8 mouse cellular contexts compared by ENCODE assay signal in the genomic region with DNA sequence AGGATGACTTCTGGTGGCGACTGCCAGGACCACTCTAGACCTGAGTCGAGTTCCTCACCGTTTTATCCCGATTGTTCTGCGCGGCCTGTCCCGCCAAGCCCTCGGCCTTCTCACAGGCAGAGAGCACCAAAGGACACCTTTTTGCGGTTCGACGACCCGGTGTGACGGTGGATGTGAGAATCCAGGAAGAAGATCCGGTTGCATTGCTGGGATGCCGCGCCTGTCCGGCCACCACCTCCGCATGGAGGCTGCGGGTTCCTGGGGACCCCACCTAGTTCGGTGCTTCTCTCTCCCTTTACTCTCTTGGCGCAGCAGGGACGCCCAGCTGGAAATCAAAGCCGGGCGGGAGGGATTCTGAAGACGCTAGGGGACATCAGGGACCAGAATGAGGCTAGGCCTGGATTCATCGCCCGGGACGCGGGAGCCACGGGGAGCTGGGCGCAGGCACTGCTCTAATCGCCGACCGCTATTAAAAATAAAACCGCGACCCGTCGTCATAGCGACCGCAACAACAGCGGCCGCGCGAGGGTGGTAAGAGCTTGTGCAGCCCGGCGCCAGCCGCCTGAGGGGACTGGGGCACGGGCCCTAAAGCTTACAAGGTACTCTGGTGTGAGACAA. TPM values are rescaled to one million over a fixed set of nuclear protein-coding genes. Genes with fewer than 3 reads are reported as not detected.
A peak's percentile ranks its signal among the peaks of the same experiment; 100 is the strongest.
DNase-seq lines count a peak whose midpoint lies in the region; ATAC-seq and TF ChIP-seq lines count a peak whose summit lies in the region.

A gene (minus strand): TSS at position 200 of the 618 bp plus-strand sequence.

- H3K9ac ChIP-seq in ES-E14 (ENCODE audit: insufficient read depth, low read depth, low read length, poor library complexity, severe bottlenecking) = peak within 1 kb of the TSS; percentile 80
- H3K9ac ChIP-seq in hindbrain, embryonic 11.5 days (ENCODE audit: low read depth, low read length) = peak within 1 kb of the TSS; percentile 74; the same call in 1 of the 2 replicates
- H3K9ac ChIP-seq in lung, postnatal 0 days (replicated peaks; ENCODE audit: low read depth) = no peak within 1 kb of the TSS; the same call in 1 of the 2 replicates

- H3K9me3 ChIP-seq in ES-E14 (ENCODE audit: control insufficient read depth, insufficient read depth, low read depth, low read length) = no peaks in the 10 kb centered on the region
- peaks cover 4% of the 10 kb centered on the region; the same call in 1 of the 2 replicates for H3K9me3 ChIP-seq in hindbrain, embryonic 11.5 days (ENCODE audit: control insufficient read depth, low read length)
- H3K9me3 ChIP-seq in lung, postnatal 0 days (ENCODE audit: low read length) = no peaks in the 10 kb centered on the region

- DNase-seq in ES-E14 (ENCODE audit: low read depth, low spot score) = no peak
- peak; percentile 90 for DNase-seq in brain, embryonic 14.5 days (ENCODE audit: low read depth)
- peak; percentile 66 for DNase-seq in gastrocnemius, adult 18-20 months (ENCODE audit: low spot score)
- DNase-seq in hindbrain, embryonic 11.5 days (ENCODE audit: low spot score) = peak; percentile 79
- peak; percentile 49 to 55 for DNase-seq in layer of hippocampus, postnatal 10 days (ENCODE audit: low spot score in 2 of 2)
- DNase-seq in lung, postnatal 0 days (ENCODE audit: low spot score) = peak; percentile 91
- peak; percentile 39 for DNase-seq in ovary, postnatal 14 days (ENCODE audit: low spot score)
- no peak for DNase-seq in thymus, postnatal 10 days (ENCODE audit: low spot score in 2 of 2)

- peaks cover 65% of the 10 kb centered on the region for H3K27me3 ChIP-seq in hindbrain, embryonic 11.5 days (ENCODE audit: control insufficient read depth, insufficient read depth, low read length)
- peaks cover 29% of the 10 kb centered on the region; the same call in 1 of the 2 replicates for H3K27me3 ChIP-seq in lung, postnatal 0 days (replicated peaks; ENCODE audit: insufficient read depth, low read length)

- H3K36me3 ChIP-seq in ES-E14 (ENCODE audit: control insufficient read depth, insufficient read depth, low read length, poor library complexity, severe bottlenecking) = peaks cover 4% of the 10 kb centered on the region; the same call in 1 of the 2 replicates
- no peaks in the 10 kb centered on the region for H3K36me3 ChIP-seq in hindbrain, embryonic 11.5 days (ENCODE audit: control insufficient read depth, insufficient read depth, low read length)
- no peaks in the 10 kb centered on the region for H3K36me3 ChIP-seq in lung, postnatal 0 days (ENCODE audit: insufficient read depth, low read length)

- peak within 1 kb of the TSS; percentile 70 for H3K27ac ChIP-seq in ES-E14 (ENCODE audit: insufficient read depth, low read depth, low read length, poor library complexity, severe bottlenecking)
- no peak within 1 kb of the TSS for H3K27ac ChIP-seq in hindbrain, embryonic 11.5 days (ENCODE audit: low read depth, low read length)
- H3K27ac ChIP-seq in lung, postnatal 0 days (ENCODE audit: low read length) = peak within 1 kb of the TSS; percentile 97

- WGBS in hindbrain, embryonic 11.5 days = 1% methylated on average over 48 of the region's 48 CpGs
- WGBS in lung, postnatal 0 days = 6% methylated on average over 46 of the region's 48 CpGs

- peak within 1 kb of the TSS; percentile 98 for H3K4me2 ChIP-seq in hindbrain, embryonic 11.5 days (replicated peaks; ENCODE audit: low read depth, low read length)
- H3K4me2 ChIP-seq in lung, postnatal 0 days (replicated peaks; ENCODE audit: low read depth, low read length) = peak within 1 kb of the TSS; percentile 92

- peaks cover 0 to 17% of the 10 kb centered on the region in 2 experiments; a peak in 2 of 4 replicates for H3K4me1 ChIP-seq in ES-E14 (ENCODE audit: control insufficient read depth in 2 of 2, insufficient read depth in 2 of 2, low read length in 2 of 2, poor library complexity in 1 of 2)
- peaks cover 23% of the 10 kb centered on the region for H3K4me1 ChIP-seq in hindbrain, embryonic 11.5 days (replicated peaks; ENCODE audit: control insufficient read depth, insufficient read depth, low read length)
- peaks cover 37% of the 10 kb centered on the region for H3K4me1 ChIP-seq in lung, postnatal 0 days (ENCODE audit: insufficient read depth, low read depth, low read length)

- peak; percentile 18; the same call in 1 of the 2 replicates for ATAC-seq in hindbrain, embryonic 11.5 days (ENCODE audit: low FRiP score)
- peak; percentile 20 for ATAC-seq in lung, postnatal 0 days

- no peak for TF ChIP-seq POLR2A in brain, embryonic 14.5 days (IDR thresholded peaks at IDR 0.05; ENCODE audit: borderline replicate concordance, extremely low read depth, insufficient read depth, insufficient read length, poor library complexity, severe bottlenecking)

- H3K4me3 ChIP-seq in ES-E14 (ENCODE audit: insufficient read depth in 1 of 2, low read depth in 1 of 2, low read length in 2 of 2, poor library complexity in 1 of 2, severe bottlenecking in 1 of 2) = peak within 1 kb of the TSS; percentile 75 to 94
- peak within 1 kb of the TSS; percentile 63 for H3K4me3 ChIP-seq in hindbrain, embryonic 11.5 days (ENCODE audit: low read depth, low read length)
- H3K4me3 ChIP-seq in lung, postnatal 0 days (ENCODE audit: low read depth, low read length) = peak within 1 kb of the TSS; percentile 67

- in situ Hi-C loops in ES-E14 (cut with MboI; ENCODE audit: low sequenced_read_pairs in 2 of 2, unreplicated experiment in 2 of 2) = loop anchor here (5.0 to 10.0 kb wide), 3 partner anchors 540 to 908 kb away; a partner anchor contains a TSS

- no peak for TF ChIP-seq CTCF in brain, embryonic 14.5 days (IDR thresholded peaks at IDR 0.05; ENCODE audit: borderline replicate concordance, extremely low read depth, insufficient read depth, insufficient read length)
- no peak for TF ChIP-seq CTCF in lung, postnatal 0 days (IDR thresholded peaks at IDR 0.05)

- no peak for TF ChIP-seq EP300 in lung, postnatal 0 days (IDR thresholded peaks at IDR 0.05)

TF ChIP-seq in ES-E14, 5 proteins besides CTCF, POLR2A, EP300 and RAD21:
- TF ChIP-seq HCFC1 (IDR thresholded peaks at IDR 0.05; ENCODE audit: borderline replicate concordance, insufficient read depth, low read length) (no peak), MAFK (IDR thresholded peaks at IDR 0.05; ENCODE audit: insufficient read depth, low read depth, low read length) (no peak), CHD2 (IDR thresholded peaks at IDR 0.05; ENCODE audit: low read depth, low read length) (no peak), ZNF384 (IDR thresholded peaks at IDR 0.05; ENCODE audit: low read depth, low read length) (no peak), ZC3H11A (IDR thresholded peaks at IDR 0.05; ENCODE audit: borderline replicate concordance, low read depth, low read length) (no peak)

RNA-seq across cellular contexts. Expression of the gene that starts here (rescaled TPM):
- total RNA-seq in ES-E14 (2012; rRNA removed) = 81.5 and 84.9 TPM in 2 replicates
- polyA plus RNA-seq in brain, embryonic 14.5 days (2012; rRNA removed) = 6.5 and 9.7 TPM in 2 replicates
- 10 to 100 TPM; 18.8 to 22.9 TPM for total RNA-seq in gastrocnemius, adult 18-20 months (2021)
- 10.9 and 12.4 TPM in 2 replicates for polyA plus RNA-seq in hindbrain, embryonic 11.5 days (2014; fragmentation: Nextera tagmentation; extraction: Ambion mirVana)
- 10 to 100 TPM; 49.2 to 58.5 TPM for total RNA-seq in layer of hippocampus, postnatal 10 days (2021)
- polyA plus RNA-seq in lung, postnatal 0 days (2015; fragmentation: Nextera tagmentation; extraction: Ambion mirVana) = 108 and 114 TPM in 2 replicates

Comparison
In these comparisons a context has a peak if more than half of its experiments do, and no peak if none do; other contexts are left out.
1. DNase-seq: peak in brain, embryonic 14.5 days (single experiment), gastrocnemius, adult 18-20 months (single experiment), hindbrain, embryonic 11.5 days (single experiment), layer of hippocampus, postnatal 10 days (2 of 2), lung, postnatal 0 days (single experiment) and ovary, postnatal 14 days (single experiment); none in ES-E14 (single experiment) and thymus, postnatal 10 days (0 of 2).
2. Peak in every context shown above with its lines, with median percentiles within 50 percentile points of each other: H3K4me3 ChIP-seq.